Mouse (Mus musculus): ENCODE measurements around the gene Bola3. TPM values are rescaled to one million over a fixed set of nuclear protein-coding genes. Genes with fewer than 3 reads are reported as not detected.

Gene Bola3
- polyA plus RNA-seq, 1 experiment from 2014 or later = 140 TPM

DNA sequence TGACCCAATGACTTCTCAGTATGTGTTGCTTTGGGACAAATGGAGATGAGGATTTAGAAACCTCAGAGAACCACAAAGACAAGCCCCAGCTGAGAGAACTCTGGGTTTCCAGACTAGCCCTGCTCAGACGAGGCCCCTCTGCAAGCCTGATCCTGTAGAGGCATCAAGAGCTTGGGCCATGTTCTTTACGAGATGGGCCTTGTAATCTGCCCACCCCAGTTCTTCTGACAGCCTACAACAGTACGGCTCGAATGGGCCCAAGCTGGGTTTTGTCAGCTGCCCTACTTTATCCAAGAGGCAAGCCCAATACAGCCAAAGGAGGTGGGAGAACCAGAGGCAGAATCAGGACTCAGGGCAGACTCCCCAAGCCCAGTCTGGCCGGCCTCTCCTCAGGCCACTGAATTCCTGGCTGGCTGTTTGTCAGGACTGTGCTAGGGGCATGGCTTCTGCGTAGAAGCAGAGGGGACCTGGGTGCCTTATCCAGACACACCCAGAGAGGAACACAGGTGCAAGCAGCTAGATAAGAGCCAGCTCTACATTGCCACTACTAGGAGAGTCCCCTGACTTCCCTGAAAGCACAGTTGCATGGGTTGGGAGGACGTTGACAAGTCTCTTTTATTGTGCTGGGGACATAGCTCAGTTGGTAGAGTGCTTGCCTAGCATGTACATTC lies 2.7 kb downstream of the Bola3 start:
- Histone ChIP-seq H3K4me3 (ENCODE audit: low read depth, low read length) (no peak overlapping the region), H3K4me1 (replicated peaks; ENCODE audit: control insufficient read depth, insufficient read depth, low read length) (peaks cover 8% of the 10 kb centered on the region), H3K9ac (ENCODE audit: low read length) (no peak overlapping the region), H3K4me2 (ENCODE audit: low read depth, low read length, severe bottlenecking) (no peak overlapping the region), H3K27me3 (ENCODE audit: control insufficient read depth, insufficient read depth, low read length) (no peaks in the 10 kb centered on the region), H3K9me3 (ENCODE audit: control insufficient read depth, low read length) (no peaks in the 10 kb centered on the region), H3K36me3 (ENCODE audit: control insufficient read depth, insufficient read depth, low read length) (no peaks in the 10 kb centered on the region), H3K27ac (ENCODE audit: low read depth, low read length) (no peak overlapping the region)
- DNase-seq (ENCODE audit: low spot score) = no peak
- ATAC-seq (replicated peaks; ENCODE audit: low FRiP score) = no peak
- 79% methylated on average over 7 of the region's 7 CpGs for WGBS

DNA sequence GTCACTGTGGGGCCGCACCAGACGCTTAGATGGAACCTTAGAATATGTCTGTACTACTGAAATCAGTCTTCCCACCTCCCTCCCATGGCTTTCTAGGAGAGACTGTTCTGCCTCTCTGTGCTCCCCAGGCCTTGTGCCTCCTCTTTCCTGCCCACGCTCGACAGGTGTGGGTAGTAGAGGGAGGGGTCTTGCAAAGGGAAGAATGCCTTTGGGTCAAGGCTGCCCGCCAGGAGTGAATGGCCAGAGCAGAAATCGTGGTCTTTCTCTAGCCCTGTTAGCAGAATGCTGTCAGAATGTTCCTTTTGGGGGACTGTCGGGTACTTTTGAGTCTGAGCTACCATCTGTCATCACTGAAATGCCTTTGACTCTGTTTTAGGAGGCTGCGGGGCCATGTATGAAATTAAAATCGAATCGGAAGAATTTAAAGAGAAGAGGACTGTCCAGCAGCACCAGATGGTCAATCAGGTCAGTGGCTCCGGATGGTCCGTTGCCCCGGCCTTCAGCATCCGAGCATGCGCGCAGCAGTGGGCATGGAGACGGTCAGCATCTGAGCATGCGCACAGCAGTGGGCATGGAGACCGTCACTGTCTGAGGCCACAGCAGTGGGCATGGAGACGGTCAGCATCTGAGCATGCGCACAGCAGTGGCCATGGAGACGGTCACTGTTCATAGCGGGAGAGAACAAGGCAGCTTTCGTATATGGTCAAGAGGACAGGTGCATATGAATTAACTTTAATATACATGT lies 3.9 kb downstream of the Bola3 start:
- 93% methylated on average over 24 of the region's 24 CpGs for WGBS

DNA sequence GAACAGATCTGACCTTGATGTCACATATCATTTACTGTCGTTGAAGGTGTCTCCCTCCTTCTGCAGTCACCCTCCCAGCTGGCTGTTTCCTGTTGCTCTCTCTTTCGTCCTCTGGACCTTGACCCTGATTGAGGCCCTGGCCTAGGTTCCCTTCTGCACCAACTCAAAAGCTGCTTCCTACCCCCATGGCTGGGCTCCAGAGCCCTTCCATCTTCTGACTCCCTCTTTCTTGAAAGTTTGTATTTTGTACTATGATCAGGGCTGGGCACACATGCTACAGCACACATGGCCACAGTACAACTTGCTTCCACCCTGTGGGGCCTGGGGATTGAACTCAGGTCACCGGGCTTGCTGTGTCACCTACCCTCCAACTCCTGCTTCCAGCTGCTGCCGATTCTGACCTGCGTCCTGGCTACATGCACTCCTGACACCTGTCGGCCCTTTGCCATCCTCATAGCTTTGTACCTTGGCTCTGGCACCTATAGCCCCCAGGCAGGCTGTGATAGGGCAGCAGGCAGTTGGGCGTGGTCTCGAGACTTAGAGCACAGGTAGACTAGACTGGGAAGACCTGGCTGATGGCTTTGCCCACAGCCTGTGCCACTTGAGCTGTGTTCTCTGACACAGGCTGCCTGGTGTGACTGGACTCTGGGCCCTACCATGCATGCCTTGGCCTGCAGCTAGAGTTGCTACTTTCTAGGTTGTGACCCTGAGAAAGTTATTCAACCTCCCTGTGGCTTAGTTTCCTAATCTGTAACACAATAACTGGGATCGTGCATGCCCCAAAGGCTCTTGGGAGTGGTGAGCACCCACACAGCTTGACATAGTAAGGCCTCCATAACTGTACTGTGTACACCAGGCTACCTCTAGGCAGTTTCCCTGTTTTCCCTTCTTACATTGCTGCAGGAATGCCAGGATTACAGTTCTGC lies 6.2 kb downstream of the Bola3 start:
- no peak overlapping the region for H3K9ac ChIP-seq (ENCODE audit: low read length)
- 85% methylated on average over 9 of the region's 9 CpGs for WGBS
- no peak overlapping the region for H3K4me2 ChIP-seq (ENCODE audit: low read depth, low read length, severe bottlenecking)
- no peaks in the 10 kb centered on the region for H3K9me3 ChIP-seq (ENCODE audit: control insufficient read depth, low read length)
- H3K4me1 ChIP-seq (replicated peaks; ENCODE audit: control insufficient read depth, insufficient read depth, low read length) = peaks cover 6% of the 10 kb centered on the region; the same call in 1 of the 2 replicates
- H3K36me3 ChIP-seq (ENCODE audit: control insufficient read depth, insufficient read depth, low read length) = no peaks in the 10 kb centered on the region
- no peaks in the 10 kb centered on the region for H3K27me3 ChIP-seq (ENCODE audit: control insufficient read depth, insufficient read depth, low read length)
- H3K4me3 ChIP-seq (ENCODE audit: low read depth, low read length) = no peak overlapping the region
- ATAC-seq (replicated peaks; ENCODE audit: low FRiP score) = no peak
- no peak overlapping the region for H3K27ac ChIP-seq (ENCODE audit: low read depth, low read length)
- no peak for DNase-seq (ENCODE audit: low spot score)

More for the DNA sequence above, 3.9 kb downstream of the Bola3 start:
- Histone ChIP-seq H3K4me1 (replicated peaks; ENCODE audit: control insufficient read depth, insufficient read depth, low read length) (peaks cover 8% of the 10 kb centered on the region), H3K9me3 (ENCODE audit: control insufficient read depth, low read length) (no peaks in the 10 kb centered on the region), H3K9ac (ENCODE audit: low read length) (no peak overlapping the region), H3K27me3 (ENCODE audit: control insufficient read depth, insufficient read depth, low read length) (no peaks in the 10 kb centered on the region), H3K4me3 (ENCODE audit: low read depth, low read length) (no peak overlapping the region), H3K36me3 (ENCODE audit: control insufficient read depth, insufficient read depth, low read length) (no peaks in the 10 kb centered on the region), H3K4me2 (ENCODE audit: low read depth, low read length, severe bottlenecking) (no peak overlapping the region), H3K27ac (ENCODE audit: low read depth, low read length) (no peak overlapping the region)
- DNase-seq (ENCODE audit: low spot score) = no peak
- no peak for ATAC-seq (replicated peaks; ENCODE audit: low FRiP score)

DNA sequence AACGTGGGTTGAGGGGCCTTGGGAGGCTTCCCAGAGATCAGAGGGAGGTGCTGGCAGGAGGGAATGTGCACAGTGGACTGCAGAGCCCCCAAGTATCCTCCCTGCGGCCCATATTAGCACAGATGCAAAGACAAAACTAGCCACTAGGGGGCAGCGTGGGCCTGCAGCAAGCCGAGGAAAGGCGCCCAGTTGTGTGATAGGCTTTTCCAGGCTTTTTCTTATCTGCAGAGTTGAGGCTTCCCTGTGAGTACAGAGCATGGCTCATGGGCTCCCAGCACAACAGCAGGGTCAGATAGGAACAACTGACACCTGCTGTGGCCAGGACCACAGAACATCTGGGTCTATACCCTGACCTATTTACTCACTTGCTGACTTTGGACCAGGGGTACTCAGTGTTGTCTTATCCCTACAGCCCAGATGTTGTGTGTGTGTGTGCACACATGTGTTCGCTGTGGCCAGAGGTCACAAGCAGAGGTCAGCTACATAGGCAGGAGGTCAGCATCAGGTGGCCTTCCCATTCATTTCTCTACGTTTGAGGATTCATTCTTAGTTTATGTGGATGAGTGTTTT lies 7.7 kb downstream of the Bola3 start:
- 23% methylated on average over 7 of the region's 7 CpGs for WGBS
- H3K27me3 ChIP-seq (ENCODE audit: control insufficient read depth, insufficient read depth, low read length) = no peaks in the 10 kb centered on the region
- DNase-seq (ENCODE audit: low spot score) (peak; percentile 91), ATAC-seq (replicated peaks; ENCODE audit: low FRiP score) (peak; percentile 40)
- H3K9ac ChIP-seq (ENCODE audit: low read length) = no peak overlapping the region
- H3K36me3 ChIP-seq (ENCODE audit: control insufficient read depth, insufficient read depth, low read length) = no peaks in the 10 kb centered on the region
- no peaks in the 10 kb centered on the region for H3K9me3 ChIP-seq (ENCODE audit: control insufficient read depth, low read length)
- no peaks in the 10 kb centered on the region for H3K4me1 ChIP-seq (replicated peaks; ENCODE audit: control insufficient read depth, insufficient read depth, low read length)
- H3K4me3 ChIP-seq (ENCODE audit: low read depth, low read length) = no peak overlapping the region
- no peak overlapping the region for H3K27ac ChIP-seq (ENCODE audit: low read depth, low read length)
- no peak overlapping the region for H3K4me2 ChIP-seq (ENCODE audit: low read depth, low read length, severe bottlenecking)

GRCm38 (mm10) chr6:83357436-83357835 lies 8.5 kb downstream of the Bola3 start:
- H3K36me3 ChIP-seq (ENCODE audit: control insufficient read depth, insufficient read depth, low read length) = no peaks in the 10 kb centered on the region
- no peak for DNase-seq (ENCODE audit: low spot score)
- ATAC-seq (replicated peaks; ENCODE audit: low FRiP score) = no peak
- H3K27ac ChIP-seq (ENCODE audit: low read depth, low read length) = no peak overlapping the region
- no peak overlapping the region for H3K4me3 ChIP-seq (ENCODE audit: low read depth, low read length)
- H3K4me1 ChIP-seq (replicated peaks; ENCODE audit: control insufficient read depth, insufficient read depth, low read length) = no peaks in the 10 kb centered on the region
- H3K9me3 ChIP-seq (ENCODE audit: control insufficient read depth, low read length) = no peaks in the 10 kb centered on the region
- no peak overlapping the region for H3K4me2 ChIP-seq (ENCODE audit: low read depth, low read length, severe bottlenecking)
- H3K9ac ChIP-seq (ENCODE audit: low read length) = no peak overlapping the region
- H3K27me3 ChIP-seq (ENCODE audit: control insufficient read depth, insufficient read depth, low read length) = no peaks in the 10 kb centered on the region
- 91% methylated on average over 10 of the region's 10 CpGs for WGBS

DNA sequence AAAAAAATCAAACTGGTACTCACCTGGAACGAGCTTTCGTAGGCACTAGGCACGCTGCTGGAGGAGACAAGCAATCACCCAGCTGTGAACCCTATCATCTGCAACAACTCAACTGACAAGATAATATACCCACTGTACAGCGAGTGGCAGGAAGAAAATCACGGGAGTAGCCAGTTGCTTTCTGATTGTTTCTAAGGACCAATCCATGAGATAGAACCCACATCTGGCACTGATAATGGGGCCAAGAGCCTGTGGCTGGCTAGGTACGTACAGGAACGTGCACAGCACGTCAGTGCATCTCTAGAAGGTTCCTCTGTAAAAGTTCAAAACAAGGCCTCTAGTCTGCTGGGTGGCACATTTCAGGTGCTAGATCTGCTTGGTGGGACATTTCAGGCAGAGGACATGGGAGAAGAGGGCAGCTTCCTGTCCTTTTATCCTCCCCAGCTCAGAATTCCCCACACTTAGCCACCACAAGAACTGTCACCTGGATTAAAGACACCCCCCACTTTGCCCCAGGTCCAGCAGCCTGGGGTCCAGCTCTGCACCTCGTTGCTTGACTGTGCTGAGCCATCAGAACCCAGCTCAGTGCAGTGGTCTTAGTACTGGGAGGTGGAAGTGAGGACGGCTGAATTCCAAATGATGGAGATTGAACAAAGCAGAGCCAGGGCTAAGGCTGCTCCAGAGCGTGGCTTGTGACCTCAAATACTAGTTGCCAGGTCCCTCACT lies 12.7 kb downstream of the Bola3 start:
- no peak for DNase-seq (ENCODE audit: low spot score)
- Histone ChIP-seq H3K27me3 (ENCODE audit: control insufficient read depth, insufficient read depth, low read length) (no peaks in the 10 kb centered on the region), H3K9ac (ENCODE audit: low read length) (no peak overlapping the region), H3K36me3 (ENCODE audit: control insufficient read depth, insufficient read depth, low read length) (peaks cover 3% of the 10 kb centered on the region; the same call in 1 of the 2 replicates), H3K4me3 (ENCODE audit: low read depth, low read length) (no peak overlapping the region), H3K9me3 (ENCODE audit: control insufficient read depth, low read length) (no peaks in the 10 kb centered on the region), H3K4me2 (ENCODE audit: low read depth, low read length, severe bottlenecking) (no peak overlapping the region), H3K27ac (ENCODE audit: low read depth, low read length) (no peak overlapping the region), H3K4me1 (replicated peaks; ENCODE audit: control insufficient read depth, insufficient read depth, low read length) (no peaks in the 10 kb centered on the region)
- WGBS = 87% methylated on average over 11 of the region's 11 CpGs
- ATAC-seq (replicated peaks; ENCODE audit: low FRiP score) = no peak

DNA sequence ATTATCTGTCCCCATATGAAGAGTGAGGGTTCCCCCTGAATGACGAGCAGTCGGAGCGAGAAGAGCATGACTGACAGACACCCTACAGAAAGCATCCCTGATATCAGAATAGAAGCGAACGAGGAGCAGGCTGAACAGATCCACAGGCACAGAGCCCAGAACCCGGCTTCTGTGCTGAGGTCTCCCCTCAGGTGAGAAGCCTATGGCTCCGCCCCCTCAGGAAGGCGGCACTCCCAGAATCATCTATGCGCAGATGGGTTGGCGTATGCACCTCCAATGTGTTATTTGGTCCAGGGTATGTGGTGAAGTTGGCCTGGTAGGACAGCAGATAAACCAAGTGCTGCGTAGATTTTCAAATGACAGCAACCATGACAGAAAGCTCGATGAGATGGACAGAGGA lies 14.1 kb downstream of the Bola3 start:
- no peak for DNase-seq (ENCODE audit: low spot score)
- ATAC-seq (replicated peaks; ENCODE audit: low FRiP score) = no peak
- WGBS = 93% methylated on average over 12 of the region's 12 CpGs

More for the DNA sequence above, 14.1 kb downstream of the Bola3 start:
- Histone ChIP-seq H3K4me2 (ENCODE audit: low read depth, low read length, severe bottlenecking) (no peak overlapping the region), H3K27ac (ENCODE audit: low read depth, low read length) (no peak overlapping the region), H3K9ac (ENCODE audit: low read length) (no peak overlapping the region), H3K27me3 (ENCODE audit: control insufficient read depth, insufficient read depth, low read length) (no peaks in the 10 kb centered on the region), H3K4me1 (replicated peaks; ENCODE audit: control insufficient read depth, insufficient read depth, low read length) (no peaks in the 10 kb centered on the region), H3K36me3 (ENCODE audit: control insufficient read depth, insufficient read depth, low read length) (peaks cover 7% of the 10 kb centered on the region; the same call in 1 of the 2 replicates), H3K4me3 (ENCODE audit: low read depth, low read length) (no peak overlapping the region), H3K9me3 (ENCODE audit: control insufficient read depth, low read length) (no peaks in the 10 kb centered on the region)
